Comparison of ENCODE assay signal across 8 mouse cellular contexts in genomic region chr2:104591141-104591540, GRCm38 (mm10). TPM values are rescaled to one million over a fixed set of nuclear protein-coding genes. Genes with fewer than 3 reads are reported as not detected.
DNase-seq lines count a peak whose midpoint lies in the region; ATAC-seq and TF ChIP-seq lines count a peak whose summit lies in the region.

No protein-coding gene starts in this region.

- H3K9me3 ChIP-seq in kidney, postnatal 0 days (replicated peaks; ENCODE audit: low read length) = no peaks in the 10 kb centered on the region
- no peaks in the 10 kb centered on the region for H3K9me3 ChIP-seq in hindbrain, embryonic 15.5 days

- H3K27me3 ChIP-seq in kidney, postnatal 0 days (ENCODE audit: insufficient read depth, low read length) = no peaks in the 10 kb centered on the region
- H3K27me3 ChIP-seq in hindbrain, embryonic 15.5 days = no peaks in the 10 kb centered on the region
- H3K27me3 ChIP-seq in myocyte (ENCODE audit: control insufficient read depth, insufficient read depth, insufficient read length) = no peaks in the 10 kb centered on the region

- no peak for TF ChIP-seq POLR2A in myocyte (IDR thresholded peaks at IDR 0.05; ENCODE audit: insufficient read length, low read depth)

- peak overlapping the region; percentile 78 for H3K9ac ChIP-seq in kidney, postnatal 0 days (ENCODE audit: low read depth, low read length)
- H3K9ac ChIP-seq in hindbrain, embryonic 15.5 days = peak overlapping the region; percentile 76

- peak; percentile 50 for DNase-seq in kidney, postnatal 0 days (ENCODE audit: low spot score)
- no peak for DNase-seq in kidney, postnatal 10 days
- no peak for DNase-seq in frontal cortex, postnatal 36 days (ENCODE audit: low spot score in 2 of 2)
- no peak for DNase-seq in gastrocnemius, postnatal 36 days
- DNase-seq in retina, embryonic 14.5 days (ENCODE audit: low spot score) = no peak

- peak overlapping the region; percentile 6 for H3ac ChIP-seq in myocyte (ENCODE audit: control insufficient read depth, insufficient read length)

- H3K4me2 ChIP-seq in kidney, postnatal 0 days (ENCODE audit: low read length) = peak overlapping the region; percentile 64
- H3K4me2 ChIP-seq in hindbrain, embryonic 15.5 days = peak overlapping the region; percentile 78
- peak overlapping the region; percentile 75 for H3K4me2 ChIP-seq in myocyte (ENCODE audit: low read depth)

- intact Hi-C loops in gastrocnemius, postnatal 36 days (cut with DNase I) = no loop called here

- H3K36me3 ChIP-seq in kidney, postnatal 0 days (ENCODE audit: insufficient read depth, low read length) = no peaks in the 10 kb centered on the region
- no peaks in the 10 kb centered on the region for H3K36me3 ChIP-seq in hindbrain, embryonic 15.5 days
- H3K36me3 ChIP-seq in myocyte (ENCODE audit: control insufficient read depth, insufficient read depth) = no peaks in the 10 kb centered on the region

- WGBS in kidney, postnatal 0 days = under 1% methylated on average over 6 of the region's 6 CpGs
- WGBS in hindbrain, embryonic 15.5 days = 0% methylated on average over 6 of the region's 6 CpGs

- H3K79me2 ChIP-seq in myocyte (ENCODE audit: control insufficient read depth, insufficient read depth) = peaks cover 58% of the 10 kb centered on the region

- no peak for TF ChIP-seq CTCF in kidney, postnatal 0 days (IDR thresholded peaks at IDR 0.05; ENCODE audit: low read depth)

- H3K27ac ChIP-seq in kidney, postnatal 0 days = peak overlapping the region; percentile 89
- peak overlapping the region; percentile 79 for H3K27ac ChIP-seq in brown adipose tissue, adult 24 weeks (replicated peaks; ENCODE audit: low read depth, low read length)
- H3K27ac ChIP-seq in hindbrain, embryonic 15.5 days (replicated peaks) = peak overlapping the region; percentile 88

- ATAC-seq in kidney, postnatal 0 days (replicated peaks; ENCODE audit: low FRiP score, low read depth) = no peak
- ATAC-seq in hindbrain, embryonic 15.5 days (ENCODE audit: low FRiP score, low read depth) = no peak

- H3K4me3 ChIP-seq in kidney, postnatal 0 days (replicated peaks; ENCODE audit: low read depth, low read length) = peak overlapping the region; percentile 69
- H3K4me3 ChIP-seq in brown adipose tissue, adult 24 weeks (ENCODE audit: insufficient read depth, low read depth, low read length) = peak overlapping the region; percentile 81
- peak overlapping the region; percentile 78 for H3K4me3 ChIP-seq in hindbrain, embryonic 15.5 days
- H3K4me3 ChIP-seq in myocyte = peak overlapping the region; percentile 88

- H3K4me1 ChIP-seq in kidney, postnatal 0 days (replicated peaks; ENCODE audit: insufficient read depth, low read length) = peaks cover 6% of the 10 kb centered on the region
- peaks cover 2% of the 10 kb centered on the region for H3K4me1 ChIP-seq in brown adipose tissue, adult 24 weeks (ENCODE audit: control insufficient read depth, insufficient read depth, insufficient read length, low read length)
- peaks cover 31% of the 10 kb centered on the region for H3K4me1 ChIP-seq in hindbrain, embryonic 15.5 days (replicated peaks)

TF ChIP-seq in myocyte, 11 proteins besides CTCF, POLR2A, EP300 and RAD21:
- TF ChIP-seq SRF (IDR thresholded peaks at IDR 0.05; ENCODE audit: control insufficient read depth, insufficient read length, low read depth) (no peak), TCF3 (IDR thresholded peaks at IDR 0.05; ENCODE audit: insufficient read length, low read depth) (no peak), E2F4 (IDR thresholded peaks at IDR 0.05; ENCODE audit: insufficient read depth) (no peak), CEBPB (IDR thresholded peaks at IDR 0.05; ENCODE audit: insufficient read depth, poor library complexity, severe bottlenecking) (no peak), TCF12 (IDR thresholded peaks at IDR 0.05; ENCODE audit: insufficient read depth, poor library complexity, severe bottlenecking) (no peak), REST (IDR thresholded peaks at IDR 0.05; ENCODE audit: insufficient read depth, insufficient read length) (no peak), MYOG (IDR thresholded peaks at IDR 0.05; ENCODE audit: control insufficient read depth in 1 of 3, insufficient read depth in 1 of 3, insufficient read length in 2 of 3, low read depth in 2 of 3) (no peak), POLR2AphosphoS2 (IDR thresholded peaks at IDR 0.05; ENCODE audit: insufficient read length, low read depth) (no peak), USF1 (IDR thresholded peaks at IDR 0.05; ENCODE audit: low read depth) (no peak), MAX (IDR thresholded peaks at IDR 0.05; ENCODE audit: low read depth) (no peak), MYOD1 (IDR thresholded peaks at IDR 0.05; ENCODE audit: control insufficient read depth in 1 of 3, insufficient read length in 2 of 3, low read depth in 2 of 3) (no peak)
TF ChIP-seq in myocyte: peak in this region for 0.

RNA-seq across cellular contexts. Expression of gene Cstf3, which starts 0.8 kb away (rescaled TPM):
- 42.8 and 48.3 TPM in 2 replicates for polyA plus RNA-seq in kidney, postnatal 0 days (2015; fragmentation: Nextera tagmentation; extraction: Ambion mirVana)
- 16.0 and 18.7 TPM in 2 replicates for polyA plus RNA-seq in brown adipose tissue, adult 24 weeks (2012; ENCODE audit: insufficient read depth, insufficient read length, missing spikeins)
- 77.6 and 84.5 TPM in 2 replicates for polyA plus RNA-seq in hindbrain, embryonic 15.5 days (2015; fragmentation: Nextera tagmentation; extraction: Ambion mirVana)
- polyA plus RNA-seq in myocyte (2012; fragmentation: generic; extraction: Trizol) = 12.0 TPM
- total RNA-seq in gastrocnemius, postnatal 36 days (2021) = 1 to 10 TPM; 7.7 to 9.4 TPM
